Mouse (Mus musculus) urinary bladder, postnatal 4 days (tissue): ENCODE measurements around the gene Hmga2.
"Not testable (repeated sequence)": the region's sequence is repeated elsewhere in the genome, so short reads cannot be mapped to it uniquely, and the experiment has no call there.

Source experiments
- DNase-seq, 2 experiments: peaks; one replicate each; pipeline ENCODE4 v3.0.0; 2021 to 2022; ENCODE audit warnings: low spot score in 2 of 2

The Hmga2 gene

GRCm38 (mm10) chr10:120344558-120345318 is 131.5 kb downstream of the Hmga2 start:
- DNase-seq, result no peak

- DNase-seq, result not testable (repeated sequence)
Observed at GRCm38 (mm10) chr10:120339906-120340305, 136.4 kb downstream of the Hmga2 start.

GRCm38 (mm10) chr10:120339324-120339723 is 136.9 kb downstream of the Hmga2 start:
- no peak for DNase-seq

- DNase-seq, result no peak
Observed at GRCm38 (mm10) chr10:120338841-120339240, 137.4 kb downstream of the Hmga2 start.

GRCm38 (mm10) chr10:120338431-120338830 is 137.8 kb downstream of the Hmga2 start:
- not testable (repeated sequence) for DNase-seq

- no peak for DNase-seq
Observed at GRCm38 (mm10) chr10:120327946-120328345, 148.3 kb downstream of the Hmga2 start.

GRCm38 (mm10) chr10:120323584-120324203 is 152.6 kb downstream of the Hmga2 start:
- DNase-seq, result no peak

- no peak for DNase-seq
Observed at GRCm38 (mm10) chr10:120322815-120323214, 153.5 kb downstream of the Hmga2 start.

- no peak for DNase-seq
Observed at GRCm38 (mm10) chr10:120319614-120320013, 156.7 kb downstream of the Hmga2 start.
